Mouse (Mus musculus) stomach, postnatal 0 days (tissue): Measurements from ENCODE around the gene Rps6kc1. TPM values are rescaled to one million over a fixed set of nuclear protein-coding genes. Genes with fewer than 3 reads are reported as not detected.

ENCODE experiments used
- ATAC-seq: fragments of 200-750 bp; cut with Nextera tagmentation; 2 replicates; pipeline ENCODE4 v1.8.0; 2017; ENCODE audit not compliant: low FRiP score, low TSS enrichment
- DNase-seq: peaks from one replicate; pipeline ENCODE4 v3.0.0-alpha.2; 2016; ENCODE audit warnings: low spot score
- H3K27ac ChIP-seq: fragments of 300-500 bp; sonication (generic); replicated peaks from 2 replicates; pipeline ENCODE4 v1.5.1; 2014; ENCODE audit warnings: mild to moderate bottlenecking, control low read depth
- H3K27me3 ChIP-seq: fragments of 300-500 bp; sonication (generic); 2 replicates; pipeline ENCODE4 v1.6.1; 2014; ENCODE audit warnings: low read length; ENCODE audit not compliant: control insufficient read depth, insufficient read depth
- H3K36me3 ChIP-seq: fragments of 300-500 bp; sonication (generic); 2 replicates; pipeline ENCODE4 v1.6.1; 2014; ENCODE audit warnings: low read length, mixed read lengths; ENCODE audit not compliant: control insufficient read depth, insufficient read depth
- H3K4me1 ChIP-seq: fragments of 300-500 bp; sonication (generic); replicated peaks from 2 replicates; pipeline ENCODE4 v1.6.1; 2014; ENCODE audit warnings: antibody characterized with exemption; ENCODE audit not compliant: control insufficient read depth, insufficient read depth
- H3K4me2 ChIP-seq: fragments of 300-500 bp; sonication (generic); replicated peaks from 2 replicates; pipeline ENCODE4 v1.6.1; 2014; ENCODE audit warnings: low read depth, mild to moderate bottlenecking, control low read depth, moderate library complexity
- H3K4me3 ChIP-seq: fragments of 300-500 bp; sonication (generic); 2 replicates; pipeline ENCODE4 v1.5.1; 2014; ENCODE audit warnings: low read depth, low read length, control low read depth
- H3K9ac ChIP-seq: fragments of 300-500 bp; sonication (generic); 2 replicates; pipeline ENCODE4 v1.6.1; 2014; ENCODE audit warnings: mild to moderate bottlenecking, low read length, control low read depth, mixed read lengths
- H3K9me3 ChIP-seq: fragments of 300-500 bp; sonication (generic); 2 replicates; pipeline ENCODE4 v1.6.1; 2016; ENCODE audit warnings: low read length; ENCODE audit not compliant: control insufficient read depth
- CTCF ChIP-seq: IDR thresholded peaks from 2 replicates; pipeline ENCODE4 v1.5.1; 2016; ENCODE audit warnings: antibody characterized with exemption, low read depth, mild to moderate bottlenecking, moderate library complexity
- EP300 ChIP-seq: optimal IDR thresholded peaks from 2 replicates; pipeline ENCODE3; 2016; ENCODE audit warnings: antibody characterized with exemption
- WGBS: fragments of 180-500 bp; shearing (Covaris S2); extraction: QIAGEN DNeasy Blood & Tissue Kit; methylation state at CpG from one replicate; pipeline ENCODE4 v1.1.7; 2014; 5-methylcytosine and 5-hydroxymethylcytosine counted together
- polyA plus RNA-seq: library from polyadenylated mRNA; unstranded; fragments of >200 nt; fragmentation: Nextera tagmentation; extraction: Ambion mirVana; gene quantifications from 2 replicates; pipeline ENCODE4 v1.2.1, GENCODE M21; 2015

The Rps6kc1 gene
- polyA plus RNA-seq, 1 experiment from 2014 or later = 4.5 TPM

DNA sequence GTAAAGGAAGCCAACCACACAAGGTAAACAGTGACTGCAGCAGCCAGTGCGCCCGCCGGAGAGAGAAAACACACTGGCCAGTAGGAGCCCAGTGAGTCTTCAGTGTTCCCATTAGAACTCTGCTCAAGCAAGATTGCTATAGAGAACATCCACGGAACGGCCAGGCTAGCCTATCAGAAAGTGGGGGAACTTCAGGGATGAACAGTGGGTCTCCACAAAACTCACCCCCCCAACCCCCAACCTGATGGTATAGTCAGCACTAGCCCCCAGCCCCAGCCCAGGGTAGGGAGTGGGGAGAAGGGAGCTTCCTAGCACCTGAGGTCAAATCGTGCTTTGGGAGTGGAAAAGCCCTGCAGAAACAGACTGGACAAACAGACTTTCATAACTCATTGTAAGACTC lies 258.5 kb downstream of the Rps6kc1 start:
- Histone ChIP-seq H3K4me1 (no peaks in the 10 kb centered on the region), H3K36me3 (no peaks in the 10 kb centered on the region), H3K4me2 (no peak overlapping the region), H3K4me3 (no peak overlapping the region), H3K9ac (no peak overlapping the region), H3K27me3 (no peaks in the 10 kb centered on the region), H3K27ac (no peak overlapping the region), H3K9me3 (no peaks in the 10 kb centered on the region)
- no peak for TF ChIP-seq CTCF
- TF ChIP-seq EP300 = no peak
- no peak for DNase-seq
- no peak for ATAC-seq
- 72% methylated on average over 6 of the region's 6 CpGs for WGBS

Other genes starting within 250 kb of the Rps6kc1 start
- 20.5 and 22.0 TPM in 2 replicates for gene Angel2, start 13.3 kb upstream of the Rps6kc1 start, polyA plus RNA-seq
- gene Vash2, start 67.5 kb upstream of the Rps6kc1 start, polyA plus RNA-seq = 3.8 and 4.2 TPM in 2 replicates
- 2.9 and 3.2 TPM in 2 replicates for gene Flvcr1, start 114.4 kb upstream of the Rps6kc1 start, polyA plus RNA-seq
- gene Spata45, start 124.9 kb upstream of the Rps6kc1 start, polyA plus RNA-seq = not detected in 2 replicates
- 8.9 and 11.7 TPM in 2 replicates for gene Tatdn3, start 151.2 kb upstream of the Rps6kc1 start, polyA plus RNA-seq
- 3.5 and 5.2 TPM in 2 replicates for gene Nsl1, start 151.2 kb upstream of the Rps6kc1 start, polyA plus RNA-seq
- 5.0 and 5.7 TPM in 2 replicates for gene Batf3, start 186.1 kb upstream of the Rps6kc1 start, polyA plus RNA-seq